22 mouse cellular contexts compared by ENCODE assay signal in the genomic region with DNA sequence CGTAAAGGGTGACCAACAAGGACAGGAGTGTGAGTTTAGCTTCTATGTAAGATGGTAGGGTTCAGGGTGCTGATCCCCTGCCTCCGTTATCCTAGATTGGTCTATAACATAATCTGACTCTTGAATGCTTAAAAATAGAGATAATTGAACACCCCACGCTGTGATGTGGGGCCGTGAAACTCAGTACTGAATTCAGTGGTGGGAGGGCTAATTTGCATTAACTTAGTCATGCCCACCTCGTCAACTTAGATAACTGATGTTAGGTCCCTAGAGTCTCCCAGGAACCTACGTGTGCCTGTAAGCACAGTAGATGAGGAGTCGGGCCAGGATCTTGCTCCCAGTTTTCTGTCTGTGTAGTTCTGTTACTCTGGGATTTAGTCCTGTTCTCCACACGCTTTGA. TPM values are rescaled to one million over a fixed set of nuclear protein-coding genes. Genes with fewer than 3 reads are reported as not detected.
"Had no signal": no experiment of that assay in that cellular context is flagged by ENCODE, and none has a peak within 500 bp of the region (broad histone marks: within the 10 kb centered on the region; RNA-seq: fewer than 3 reads in every experiment).

No protein-coding gene starts in this region.

- H3K9me3 ChIP-seq: lung, embryonic 15.5 days; megakaryocyte, embryonic 14.5 days; midbrain, embryonic 13.5 days; midbrain, embryonic 15.5 days; neural tube, embryonic 12.5 days; stomach, embryonic 15.5 days had no signal

- H3K4me1 ChIP-seq: lung, embryonic 15.5 days; midbrain, embryonic 13.5 days; midbrain, embryonic 15.5 days; neural tube, embryonic 12.5 days; stomach, embryonic 15.5 days had no signal

- H3K27ac ChIP-seq: lung, embryonic 15.5 days; macrophage; midbrain, embryonic 13.5 days; midbrain, embryonic 15.5 days; neural tube, embryonic 12.5 days; stomach, embryonic 15.5 days; stomach, postnatal 0 days had no signal

- H3K4me2 ChIP-seq: lung, embryonic 15.5 days; midbrain, embryonic 11.5 days; midbrain, embryonic 13.5 days; midbrain, embryonic 15.5 days; neural tube, embryonic 12.5 days; stomach, embryonic 15.5 days had no signal

- H3K4me3 ChIP-seq: lung, embryonic 15.5 days; megakaryocyte, embryonic 14.5 days; midbrain, embryonic 13.5 days; midbrain, embryonic 15.5 days; neural tube, embryonic 12.5 days; stomach, embryonic 15.5 days had no signal

- ATAC-seq: liver, postnatal 0 days; lung, postnatal 0 days; midbrain, embryonic 13.5 days; midbrain, embryonic 15.5 days had no signal

- DNase-seq: liver, postnatal 0 days; lung, adult 2 months; lung, postnatal 14 days; lung, postnatal 36 days; right cerebral cortex, postnatal 14 days; thymus, adult 2 months; thymus, postnatal 25 days had no signal

- H3K36me3 ChIP-seq: lung, embryonic 15.5 days; midbrain, embryonic 13.5 days; midbrain, embryonic 15.5 days; neural tube, embryonic 12.5 days; stomach, embryonic 15.5 days had no signal

- H3K27me3 ChIP-seq: lung, embryonic 15.5 days; megakaryocyte, embryonic 14.5 days; midbrain, embryonic 13.5 days; midbrain, embryonic 15.5 days; neural tube, embryonic 12.5 days; stomach, embryonic 15.5 days had no signal

- H3K9ac ChIP-seq: liver, postnatal 0 days; lung, embryonic 15.5 days; midbrain, embryonic 13.5 days; midbrain, embryonic 15.5 days; neural tube, embryonic 12.5 days; stomach, embryonic 15.5 days had no signal

RNA-seq across cellular contexts. Expression of a gene that starts 50.3 kb away (rescaled TPM):
- total RNA-seq: megakaryocyte progenitor cell, adult 5-6 weeks; midbrain, postnatal 0 days; monocyte, adult 5-6 weeks; neutrophil, adult 5-6 weeks had no signal
- polyA plus RNA-seq: liver, postnatal 0 days; lung, adult 2 months; lung, embryonic 15.5 days; lung, postnatal 0 days; macrophage; midbrain, embryonic 11.5 days; midbrain, embryonic 13.5 days; midbrain, embryonic 15.5 days; midbrain, postnatal 0 days; neural tube, embryonic 12.5 days; spleen, adult 2 months; stomach, embryonic 15.5 days; stomach, postnatal 0 days; thymus, adult 2 months had no signal
